ENCODE assay signal across 8 mouse cellular contexts in genomic region chr7:141435129-141435855, GRCm38 (mm10). TPM values are rescaled to one million over a fixed set of nuclear protein-coding genes. Genes with fewer than 3 reads are reported as not detected.
A peak's percentile ranks its signal among the peaks of the same experiment; 100 is the strongest.
DNase-seq lines count a peak whose midpoint lies in the region; ATAC-seq and TF ChIP-seq lines count a peak whose summit lies in the region.

No protein-coding gene starts in this region.

- WGBS in heart, adult 2 months, result 4% methylated on average over 17 of the region's 17 CpGs
- 4% methylated on average over 17 of the region's 17 CpGs for WGBS in lung, embryonic 14.5 days
- 5% methylated on average over 17 of the region's 17 CpGs for WGBS in neural tube, embryonic 15.5 days

- intact Hi-C loops in heart, adult 2 months (cut with DNase I), result no loop called here

- ATAC-seq in lung, embryonic 14.5 days (ENCODE audit: insufficient read depth), result peak; percentile 26
- peak; percentile 15; the same call in 1 of the 2 replicates for ATAC-seq in neural tube, embryonic 15.5 days (ENCODE audit: low FRiP score)

- peaks cover 28% of the 10 kb centered on the region for H3K79me2 ChIP-seq in MEL (ENCODE audit: control insufficient read depth, insufficient read depth, low read length, poor library complexity)
- no peaks in the 10 kb centered on the region for H3K79me2 ChIP-seq in heart, adult 2 months (replicated peaks; ENCODE audit: control insufficient read depth, insufficient read depth, low read length)

- peak overlapping the region; percentile 70 for H3K9ac ChIP-seq in MEL (ENCODE audit: control insufficient read depth, low read depth, low read length, poor library complexity, severe bottlenecking)
- peak overlapping the region; percentile 49 for H3K9ac ChIP-seq in heart, adult 2 months (ENCODE audit: low read depth, low read length)
- peak overlapping the region; percentile 51 for H3K9ac ChIP-seq in lung, embryonic 14.5 days
- peak overlapping the region; percentile 66 for H3K9ac ChIP-seq in neural tube, embryonic 15.5 days (replicated peaks)

- DNase-seq in 3T3-L1 (ENCODE audit: low read depth, low spot score), result peak; percentile 68
- peak; percentile 86 for DNase-seq in MEL (ENCODE audit: low read depth, low spot score)
- DNase-seq in cerebellum, postnatal 36 days, result peak; percentile 74 to 78
- DNase-seq in heart, adult 2 months, result peak; percentile 73 to 79
- DNase-seq in kidney, adult 9 months, result peak; percentile 54
- peak; percentile 73 for DNase-seq in lung, embryonic 14.5 days
- DNase-seq in ovary, postnatal 14 days (ENCODE audit: low spot score), result no peak

- peak overlapping the region; percentile 70 for H3K4me2 ChIP-seq in lung, embryonic 14.5 days
- peak overlapping the region; percentile 91 for H3K4me2 ChIP-seq in neural tube, embryonic 15.5 days

- no peak for TF ChIP-seq CTCF in MEL (IDR thresholded peaks at IDR 0.05 in 2 of 3, conservative IDR thresholded peaks at IDR 0.05 in 1 of 3; ENCODE audit: control insufficient read depth in 1 of 3, insufficient read depth in 1 of 3, low read depth in 2 of 3, low read length in 3 of 3, poor library complexity in 1 of 3, severe bottlenecking in 1 of 3)
- no peak for TF ChIP-seq CTCF in heart, adult 2 months (IDR thresholded peaks at IDR 0.05)
- TF ChIP-seq CTCF in lung, embryonic 14.5 days (IDR thresholded peaks at IDR 0.05; ENCODE audit: low read depth), result no peak

- TF ChIP-seq EP300 in MEL (IDR thresholded peaks at IDR 0.05; ENCODE audit: low read depth in 1 of 2, low read length in 2 of 2), result 0 out of 4 replicates have a peak, but pooled peaks of 1 of the 2 experiments have one; percentile 8
- TF ChIP-seq EP300 in heart, adult 2 months (IDR thresholded peaks at IDR 0.05; ENCODE audit: insufficient read depth, low read depth, low read length), result peak; percentile 50; the same call in 1 of the 2 replicates

- H3K27ac ChIP-seq in MEL (ENCODE audit: control insufficient read depth, low read depth, low read length), result peak overlapping the region; percentile 52
- H3K27ac ChIP-seq in heart, adult 2 months, result peak overlapping the region; percentile 96
- H3K27ac ChIP-seq in lung, embryonic 14.5 days (ENCODE audit: low read depth), result no peak overlapping the region
- H3K27ac ChIP-seq in neural tube, embryonic 15.5 days (replicated peaks), result peak overlapping the region; percentile 77

- peak overlapping the region; percentile 51 to 66 for H3K4me3 ChIP-seq in MEL (ENCODE audit: control insufficient read depth in 1 of 2, insufficient read depth in 1 of 2, low read depth in 2 of 2, low read length in 2 of 2)
- H3K4me3 ChIP-seq in heart, adult 2 months, result peak overlapping the region; percentile 67
- peak overlapping the region; percentile 37 for H3K4me3 ChIP-seq in lung, embryonic 14.5 days (ENCODE audit: low read depth, low read length)
- H3K4me3 ChIP-seq in neural tube, embryonic 15.5 days (replicated peaks), result peak overlapping the region; percentile 58

- H3K36me3 ChIP-seq in MEL (ENCODE audit: control insufficient read depth in 1 of 2, insufficient read depth in 2 of 2, low read length in 2 of 2), result peaks cover 0 to 20% of the 10 kb centered on the region in 2 experiments; a peak in 2 of 4 replicates
- H3K36me3 ChIP-seq in heart, adult 2 months (ENCODE audit: control insufficient read depth, insufficient read depth, low read length), result no peaks in the 10 kb centered on the region
- peaks cover 56% of the 10 kb centered on the region for H3K36me3 ChIP-seq in lung, embryonic 14.5 days (ENCODE audit: insufficient read depth)
- H3K36me3 ChIP-seq in neural tube, embryonic 15.5 days, result peaks cover 33% of the 10 kb centered on the region

- TF ChIP-seq RAD21 in MEL (IDR thresholded peaks at IDR 0.05; ENCODE audit: low read depth, low read length), result no peak

- no peaks in the 10 kb centered on the region for H3K27me3 ChIP-seq in MEL (ENCODE audit: control insufficient read depth in 1 of 2, insufficient read depth in 2 of 2, low read length in 2 of 2)
- no peaks in the 10 kb centered on the region for H3K27me3 ChIP-seq in heart, adult 2 months (ENCODE audit: control insufficient read depth, insufficient read depth, low read length)
- H3K27me3 ChIP-seq in lung, embryonic 14.5 days (ENCODE audit: insufficient read depth, low read length), result no peaks in the 10 kb centered on the region
- H3K27me3 ChIP-seq in neural tube, embryonic 15.5 days (replicated peaks), result no peaks in the 10 kb centered on the region

- peak; percentile 53 to 78; a peak in 2 of 4 replicates for TF ChIP-seq POLR2A in MEL (IDR thresholded peaks at IDR 0.05; ENCODE audit: control insufficient read depth in 1 of 2, insufficient read depth in 1 of 2, low read depth in 1 of 2, low read length in 2 of 2, poor library complexity in 1 of 2)
- peak; percentile 91 for TF ChIP-seq POLR2A in heart, adult 2 months (IDR thresholded peaks at IDR 0.05; ENCODE audit: insufficient read depth, low read depth, low read length)

- H3K4me1 ChIP-seq in MEL (ENCODE audit: control insufficient read depth in 1 of 2, insufficient read depth in 2 of 2, low read length in 2 of 2), result peaks cover 4 to 22% of the 10 kb centered on the region in 2 experiments; a peak in 3 of 4 replicates
- H3K4me1 ChIP-seq in heart, adult 2 months (ENCODE audit: control insufficient read depth, insufficient read depth, low read length), result peaks cover 11% of the 10 kb centered on the region
- H3K4me1 ChIP-seq in lung, embryonic 14.5 days (ENCODE audit: insufficient read depth), result peaks cover 20% of the 10 kb centered on the region; the same call in 1 of the 2 replicates
- peaks cover 57% of the 10 kb centered on the region for H3K4me1 ChIP-seq in neural tube, embryonic 15.5 days

- no peaks in the 10 kb centered on the region for H3K9me3 ChIP-seq in MEL (replicated peaks; ENCODE audit: insufficient read depth, low read length)
- no peaks in the 10 kb centered on the region for H3K9me3 ChIP-seq in lung, embryonic 14.5 days (ENCODE audit: low read depth, low read length)
- no peaks in the 10 kb centered on the region for H3K9me3 ChIP-seq in neural tube, embryonic 15.5 days (replicated peaks)

TF ChIP-seq in MEL, 35 proteins besides CTCF, POLR2A, EP300 and RAD21 (continues in another document):
- TF ChIP-seq NELFE (IDR thresholded peaks at IDR 0.05; ENCODE audit: low read depth, low read length) (peak; percentile 61), HCFC1 (IDR thresholded peaks at IDR 0.05; ENCODE audit: low read depth, low read length) (peak; percentile 48; the same call in 1 of the 2 replicates), SIN3A (IDR thresholded peaks at IDR 0.05; ENCODE audit: low read length) (peak; percentile 75), MAX (IDR thresholded peaks at IDR 0.05; ENCODE audit: low read length) (peak; percentile 39; the same call in 1 of the 2 replicates), TBP (IDR thresholded peaks at IDR 0.05; ENCODE audit: low read depth, low read length) (peak; percentile 14; the same call in 1 of the 2 replicates), ZMIZ1 (IDR thresholded peaks at IDR 0.05; ENCODE audit: low read depth, low read length) (0 out of 2 replicates have a peak, but pooled peaks have one; percentile 57), MXI1 (IDR thresholded peaks at IDR 0.05; ENCODE audit: low read depth, low read length) (peak; percentile 76), USF2 (IDR thresholded peaks at IDR 0.05; ENCODE audit: borderline replicate concordance in 1 of 2, insufficient read depth in 1 of 2, low read depth in 1 of 2, low read length in 2 of 2) (no peak)

RNA-seq across cellular contexts. Expression of gene Slc25a22, which starts 2.4 kb away (rescaled TPM):
- total RNA-seq in MEL (2012; rRNA removed), result 17.7 and 23.8 TPM in 2 replicates
- 10 to 100 TPM in 1 of 2 experiments, not detected in 1; 46.0 TPM for polyA plus RNA-seq in MEL (2012; ENCODE audit: insufficient read depth in 1 of 2, insufficient read length in 2 of 2, low read depth in 1 of 2, low replicate concordance in 2 of 2, missing spikeins in 1 of 2)
- total RNA-seq in heart, adult 2 months (2021), result 10 to 100 TPM; 55.8 to 72.6 TPM
- 85.8 and 88.9 TPM in 2 replicates for polyA plus RNA-seq in heart, adult 2 months (2012; rRNA removed)
- polyA plus RNA-seq in lung, embryonic 14.5 days (2014; fragmentation: Nextera tagmentation; extraction: Ambion mirVana), result 27.6 and 30.1 TPM in 2 replicates
- polyA plus RNA-seq in neural tube, embryonic 15.5 days (2015; fragmentation: Nextera tagmentation; extraction: Ambion mirVana), result 76.7 and 88.8 TPM in 2 replicates

RNA-seq across cellular contexts. Expression of gene Cend1, which starts 6.0 kb away (rescaled TPM):
- not detected in 2 replicates for total RNA-seq in MEL (2012; rRNA removed)
- not detected for polyA plus RNA-seq in MEL (2012; ENCODE audit: insufficient read depth in 1 of 2, insufficient read length in 2 of 2, low read depth in 1 of 2, low replicate concordance in 2 of 2, missing spikeins in 1 of 2)
- 1 to 10 TPM; 1.0 to 1.4 TPM for total RNA-seq in heart, adult 2 months (2021)
- 1.8 and 2.6 TPM in 2 replicates for polyA plus RNA-seq in heart, adult 2 months (2012; rRNA removed)
- not detected in 2 replicates for polyA plus RNA-seq in lung, embryonic 14.5 days (2014; fragmentation: Nextera tagmentation; extraction: Ambion mirVana)
- polyA plus RNA-seq in neural tube, embryonic 15.5 days (2015; fragmentation: Nextera tagmentation; extraction: Ambion mirVana), result 185 and 208 TPM in 2 replicates

RNA-seq across cellular contexts. Expression of gene Pidd1, which starts 8.5 kb away (rescaled TPM):
- total RNA-seq in MEL (2012; rRNA removed), result 5.0 and 6.4 TPM in 2 replicates
- 10 to 100 TPM in 1 of 2 experiments, not detected in 1; 27.2 TPM for polyA plus RNA-seq in MEL (2012; ENCODE audit: insufficient read depth in 1 of 2, insufficient read length in 2 of 2, low read depth in 1 of 2, low replicate concordance in 2 of 2, missing spikeins in 1 of 2)
- under 1 TPM; 0.37 to 0.70 TPM for total RNA-seq in heart, adult 2 months (2021)
- 1.8 and 2.0 TPM in 2 replicates for polyA plus RNA-seq in heart, adult 2 months (2012; rRNA removed)
- polyA plus RNA-seq in lung, embryonic 14.5 days (2014; fragmentation: Nextera tagmentation; extraction: Ambion mirVana), result 12.6 and 14.2 TPM in 2 replicates
- 2.7 and 5.0 TPM in 2 replicates for polyA plus RNA-seq in neural tube, embryonic 15.5 days (2015; fragmentation: Nextera tagmentation; extraction: Ambion mirVana)

RNA-seq across cellular contexts. Expression of gene Rplp2, which starts 11.9 kb away (rescaled TPM):
- 3,188 and 3,690 TPM in 2 replicates for total RNA-seq in MEL (2012; rRNA removed)
- 1,000 to 10,000 TPM in 1 of 2 experiments, not detected in 1; 3,503 TPM for polyA plus RNA-seq in MEL (2012; ENCODE audit: insufficient read depth in 1 of 2, insufficient read length in 2 of 2, low read depth in 1 of 2, low replicate concordance in 2 of 2, missing spikeins in 1 of 2)
- 100 to 1,000 TPM; 848 to 928 TPM for total RNA-seq in heart, adult 2 months (2021)
- polyA plus RNA-seq in heart, adult 2 months (2012; rRNA removed), result 404 and 421 TPM in 2 replicates
- 1,415 and 1,470 TPM in 2 replicates for polyA plus RNA-seq in lung, embryonic 14.5 days (2014; fragmentation: Nextera tagmentation; extraction: Ambion mirVana)
- polyA plus RNA-seq in neural tube, embryonic 15.5 days (2015; fragmentation: Nextera tagmentation; extraction: Ambion mirVana), result 743 and 829 TPM in 2 replicates

RNA-seq across cellular contexts. Expression of gene Pnpla2, which starts 19.7 kb away (rescaled TPM):
- 8.3 and 9.9 TPM in 2 replicates for total RNA-seq in MEL (2012; rRNA removed)
- polyA plus RNA-seq in MEL (2012; ENCODE audit: insufficient read depth in 1 of 2, insufficient read length in 2 of 2, low read depth in 1 of 2, low replicate concordance in 2 of 2, missing spikeins in 1 of 2), result 10 to 100 TPM in 1 of 2 experiments, not detected in 1; 38.6 TPM
- 100 to 1,000 TPM; 398 to 572 TPM for total RNA-seq in heart, adult 2 months (2021)
- polyA plus RNA-seq in heart, adult 2 months (2012; rRNA removed), result 597 and 669 TPM in 2 replicates
- polyA plus RNA-seq in lung, embryonic 14.5 days (2014; fragmentation: Nextera tagmentation; extraction: Ambion mirVana), result 26.1 and 26.3 TPM in 2 replicates
- polyA plus RNA-seq in neural tube, embryonic 15.5 days (2015; fragmentation: Nextera tagmentation; extraction: Ambion mirVana), result 17.2 and 25.7 TPM in 2 replicates

Comparison
In these comparisons a context has a peak if more than half of its experiments do, and no peak if none do; other contexts are left out.
1. RNA of gene Cend1, which starts 6.0 kb away (polyA plus RNA-seq): 185 to 208 TPM in neural tube, embryonic 15.5 days; 1.8 to 2.6 TPM in heart, adult 2 months, not detected in lung, embryonic 14.5 days and not detected in MEL; every median in the first group is over 10 times any median in the second.
2. Peak in every context shown above with its lines, with median percentiles within 50 percentile points of each other: H3K4me3 ChIP-seq and H3K9ac ChIP-seq.